Mouse (Mus musculus) layer of hippocampus, postnatal 25 days (tissue): Measurements from ENCODE around the gene Cenpx. TPM values are rescaled to one million over a fixed set of nuclear protein-coding genes. Genes with fewer than 3 reads are reported as not detected.

ENCODE experiments used
- DNase-seq, 2 experiments: peaks; one replicate each; pipeline ENCODE4 v3.0.0; 2022; ENCODE audit warnings: mixed read lengths in 2 of 2, low spot score in 1 of 2; ENCODE audit errors: extremely low spot score in 1 of 2
- total RNA-seq, 2 experiments: library from RNA; stranded (reverse); gene quantifications; 2 replicates each; pipeline ENCODE4 v1.2.3; 2021

Cenpx gene
- total RNA-seq, 2 experiments from 2014 or later, result 20.1 to 21.9 TPM

DNA sequence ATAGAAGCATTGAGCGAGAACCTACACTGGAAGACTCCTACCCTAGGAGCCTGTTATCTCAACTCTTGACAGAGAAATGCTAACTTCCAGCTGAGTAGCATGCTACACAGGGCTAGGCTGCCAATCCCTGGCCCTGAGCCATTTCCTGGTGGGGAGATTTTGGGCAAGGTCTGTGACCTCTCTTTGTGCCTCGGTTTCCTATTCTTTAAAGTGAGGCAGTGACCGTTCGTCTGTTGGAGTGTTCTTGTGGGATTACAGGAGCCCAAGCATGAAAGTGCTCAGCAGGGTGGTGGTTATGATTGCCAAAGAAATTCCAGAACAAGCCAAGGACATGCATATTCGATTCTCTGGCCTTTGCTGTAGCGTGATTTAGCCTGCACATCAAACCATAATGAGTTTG, 50.8 kb downstream of the Cenpx start:
- DNase-seq, result no peak

DNA sequence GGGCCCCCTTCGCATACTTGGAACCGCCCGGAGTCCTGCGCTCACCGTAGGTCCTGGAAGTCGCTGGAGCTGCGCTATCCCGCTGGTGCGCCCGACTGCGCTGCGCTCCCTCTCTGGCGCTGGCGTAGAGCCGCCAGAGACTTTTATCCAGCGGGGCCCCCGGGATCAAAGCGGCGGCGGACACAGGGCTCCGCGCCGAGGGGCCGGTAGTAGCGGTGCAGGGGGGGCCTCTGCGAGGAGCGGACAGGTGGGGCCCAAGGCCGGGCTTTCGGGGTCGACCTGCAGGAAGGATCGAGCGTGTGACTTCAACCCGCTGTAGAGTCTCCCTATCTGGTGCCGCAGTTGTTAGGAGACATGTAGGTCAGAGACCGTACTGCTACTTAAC, 52.5 kb downstream of the Cenpx start, which contains the start of gene Notum:
Gene Notum, minus strand, starts transcription at position 100 of the 385 bp plus-strand sequence.
- no peak for DNase-seq

Other genes starting within 250 kb of the Cenpx start
- gene Arl16, start 246.1 kb downstream of the Cenpx start, total RNA-seq, result 10 to 100 TPM; 50.8 to 53.8 TPM
- 10 to 100 TPM; 60.9 to 72.0 TPM for gene Mrpl12, start 229.1 kb downstream of the Cenpx start, total RNA-seq
- 10 to 100 TPM; 18.1 to 22.4 TPM for gene Slc25a10, start 221.9 kb downstream of the Cenpx start, total RNA-seq
- gene Gcgr, start 183.0 kb downstream of the Cenpx start, total RNA-seq, result under 1 TPM; 0.15 to 0.19 TPM
- 10 to 100 TPM; 86.1 to 86.5 TPM for gene Mcrip1, start 164.0 kb downstream of the Cenpx start, total RNA-seq
- gene Ppp1r27, start 162.6 kb downstream of the Cenpx start, total RNA-seq, result not detected
- 100 to 1,000 TPM; 127 to 136 TPM for gene P4hb, start 140.5 kb downstream of the Cenpx start, total RNA-seq
- gene Arhgdia, start 132.1 kb downstream of the Cenpx start, total RNA-seq, result 100 to 1,000 TPM; 306 to 324 TPM
- gene Alyref, start 115.4 kb downstream of the Cenpx start, total RNA-seq, result 10 to 100 TPM; 61.7 to 67.4 TPM
- 100 to 1,000 TPM in 1 of 2 experiments, 10 to 100 TPM in 1; 87.2 to 109 TPM for gene Anapc11, start 115.3 kb downstream of the Cenpx start, total RNA-seq
- gene Npb, start 105.3 kb downstream of the Cenpx start, total RNA-seq, result 1 to 10 TPM; 2.1 to 2.9 TPM
- gene Pcyt2, start 95.8 kb downstream of the Cenpx start, total RNA-seq, result 100 to 1,000 TPM; 133 to 162 TPM
- 10 to 100 TPM; 36.1 to 42.4 TPM for gene Sirt7, start 88.5 kb downstream of the Cenpx start, total RNA-seq
- gene Mafg, start 80.1 kb downstream of the Cenpx start, total RNA-seq, result 10 to 100 TPM; 68.9 to 83.2 TPM
- 1 to 10 TPM; 4.3 to 4.9 TPM for gene Pycr1, start 70.0 kb downstream of the Cenpx start, total RNA-seq
- 1 to 10 TPM; 2.5 to 3.5 TPM for gene Myadml2, start 65.6 kb downstream of the Cenpx start, total RNA-seq
- 1 to 10 TPM; 4.5 to 8.2 TPM for gene Notum, start 52.6 kb downstream of the Cenpx start, total RNA-seq
- 10 to 100 TPM; 50.0 to 55.7 TPM for gene Aspscr1, start 40.8 kb downstream of the Cenpx start, total RNA-seq
- 10 to 100 TPM; 47.0 to 65.2 TPM for gene Lrrc45, start 187 bp upstream of the Cenpx start, total RNA-seq
- 10 to 100 TPM; 33.7 to 46.8 TPM for gene Rac3, start 7.7 kb upstream of the Cenpx start, total RNA-seq
- 10 to 100 TPM; 12.4 to 12.9 TPM for gene Dcxr, start 13.5 kb upstream of the Cenpx start, total RNA-seq
- gene Cbr2, start 18.4 kb upstream of the Cenpx start, total RNA-seq, result 1 to 10 TPM; 1.5 to 1.6 TPM
- 10 to 100 TPM; 19.9 to 22.8 TPM for gene Hmga1b, start 49.1 kb upstream of the Cenpx start, total RNA-seq
- 10 to 100 TPM; 68.8 to 74.1 TPM for gene Rfng, start 70.5 kb upstream of the Cenpx start, total RNA-seq
- gene Gps1, start 70.5 kb upstream of the Cenpx start, total RNA-seq, result 100 to 1,000 TPM; 147 to 153 TPM
- gene Dus1l, start 82.7 kb upstream of the Cenpx start, total RNA-seq, result 10 to 100 TPM; 45.7 to 50.0 TPM
- 100 to 1,000 TPM; 191 to 198 TPM for gene Fasn, start 110.8 kb upstream of the Cenpx start, total RNA-seq
- gene Ccdc57, start 219.1 kb upstream of the Cenpx start, total RNA-seq, result 1 to 10 TPM; 4.8 to 8.0 TPM
- 1 to 10 TPM; 2.0 to 2.2 TPM for gene Slc16a3, start 234.7 kb upstream of the Cenpx start, total RNA-seq